Mouse (Mus musculus): ENCODE measurements at regions not wholly inside any gene's neighbourhood (a gene's known extent, or its start where the extent isn't known, plus 50 kb on each side); places are given as distances from the start of the nearest gene placed in this dataset.
"Not testable (repeated sequence)": the region's sequence is repeated elsewhere in the genome, so short reads cannot be mapped to it uniquely, and the experiment has no call there.

GRCm38 (mm10) chr5:117040878-117041277 lies 75.0 kb downstream of the Suds3 start:
- no peak for DNase-seq

DNA sequence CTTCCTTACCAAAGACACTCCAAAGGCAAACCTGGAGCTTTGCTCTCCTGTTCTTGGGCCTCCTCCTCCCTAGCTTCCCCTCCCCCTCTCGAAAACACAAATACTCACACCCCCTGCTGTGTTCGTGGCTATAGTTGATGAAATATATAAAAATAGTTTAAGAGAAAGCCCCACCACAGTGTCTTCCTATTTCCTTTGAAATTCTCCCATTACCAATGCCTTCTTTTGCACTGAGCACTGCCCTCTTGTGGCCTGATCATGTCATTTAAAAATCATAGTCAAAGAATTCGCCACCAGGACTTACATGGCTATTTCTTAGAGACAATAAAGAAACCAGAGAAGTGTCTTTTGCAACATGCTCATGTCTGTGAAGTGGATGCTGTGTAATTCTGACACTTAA lies 78.7 kb downstream of the Suds3 start:
- peak; percentile 47 for DNase-seq

DNA sequence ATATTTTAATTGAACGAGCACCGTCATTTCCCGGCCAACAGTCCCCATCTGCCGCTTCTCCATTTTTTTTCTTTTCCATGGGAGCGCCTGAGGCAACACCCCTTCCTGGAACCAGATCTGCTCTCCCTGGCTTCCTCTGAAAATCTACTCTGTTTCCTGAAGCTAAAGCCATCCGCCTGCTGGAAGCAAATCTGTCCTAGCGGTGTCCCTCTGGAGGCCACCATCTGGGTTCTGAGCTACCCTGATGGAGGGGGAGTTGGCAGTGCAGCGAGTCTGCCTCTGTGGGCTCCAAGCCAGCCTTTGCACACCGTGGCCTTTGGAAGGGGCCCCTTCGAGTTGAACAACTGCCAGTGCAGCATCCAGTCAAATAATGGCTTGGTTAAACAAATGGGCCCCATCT lies 83.8 kb downstream of the Suds3 start:
- DNase-seq: no peak

DNA sequence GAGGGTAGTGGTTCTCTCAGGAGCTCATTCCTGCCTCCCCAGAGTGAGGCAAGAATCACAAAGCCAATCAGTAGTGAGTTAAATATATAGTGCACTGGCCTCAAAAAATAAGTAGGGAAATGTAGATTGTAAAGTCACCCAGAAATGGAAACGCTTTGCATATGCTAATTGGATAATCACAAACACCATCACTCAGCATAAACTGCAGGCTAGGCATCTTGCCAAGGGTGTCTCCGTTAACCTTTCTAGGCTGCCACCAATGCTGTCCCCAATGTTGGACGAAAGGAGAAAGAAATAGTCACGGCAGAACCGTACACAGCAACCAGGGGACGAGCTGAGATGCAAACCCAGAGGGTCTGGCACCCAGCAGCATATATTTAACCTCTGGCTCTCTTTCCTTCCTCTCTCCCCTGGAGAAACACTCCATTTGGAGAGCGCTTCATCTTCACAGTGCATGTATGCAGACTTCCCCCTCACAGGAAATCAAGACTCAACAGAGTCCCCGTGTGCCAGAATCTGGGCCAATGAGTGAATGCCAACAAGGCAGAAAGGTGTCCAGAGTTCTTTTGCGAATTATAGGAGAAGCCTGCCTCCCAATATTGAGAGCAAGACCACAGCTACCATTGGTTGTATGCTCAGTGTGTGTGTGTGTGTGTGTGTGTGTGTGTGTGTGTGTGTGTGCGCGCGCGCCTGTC lies 90.1 kb downstream of the Suds3 start:
- DNase-seq: no peak

DNA sequence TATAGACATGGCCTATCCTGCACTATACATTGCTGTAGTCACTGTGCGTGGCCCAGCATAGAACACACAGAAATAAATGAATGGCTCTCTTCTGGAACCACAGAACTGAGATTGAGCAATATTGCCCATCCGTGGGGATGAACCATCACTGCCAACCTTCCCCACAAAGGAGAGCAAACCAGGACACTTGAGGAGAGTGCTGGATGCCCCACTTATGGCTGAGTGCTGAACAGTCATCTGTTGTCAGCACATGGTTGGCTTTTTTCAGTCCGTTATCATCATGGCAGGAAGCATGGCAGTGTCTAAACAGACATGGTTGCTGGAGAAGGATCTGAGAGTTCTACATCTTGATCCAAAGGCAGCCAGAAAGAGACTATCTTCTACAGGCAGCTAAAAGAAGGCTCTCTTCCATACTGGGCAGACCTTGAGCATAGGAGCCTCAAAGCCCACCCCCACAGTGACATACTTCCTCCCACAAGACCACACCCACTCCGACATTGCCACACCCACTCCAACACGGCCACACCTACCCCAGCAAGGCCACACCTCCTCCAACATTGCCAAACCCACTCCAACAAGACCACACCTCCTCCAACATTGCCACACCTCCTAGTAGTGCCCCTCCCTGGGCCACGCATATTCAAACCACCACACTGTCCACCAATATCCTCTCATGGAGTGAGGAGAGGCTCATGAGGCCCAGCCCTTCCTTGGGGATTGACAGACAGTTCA lies 97.3 kb downstream of the Suds3 start:
- no peak for DNase-seq

DNA sequence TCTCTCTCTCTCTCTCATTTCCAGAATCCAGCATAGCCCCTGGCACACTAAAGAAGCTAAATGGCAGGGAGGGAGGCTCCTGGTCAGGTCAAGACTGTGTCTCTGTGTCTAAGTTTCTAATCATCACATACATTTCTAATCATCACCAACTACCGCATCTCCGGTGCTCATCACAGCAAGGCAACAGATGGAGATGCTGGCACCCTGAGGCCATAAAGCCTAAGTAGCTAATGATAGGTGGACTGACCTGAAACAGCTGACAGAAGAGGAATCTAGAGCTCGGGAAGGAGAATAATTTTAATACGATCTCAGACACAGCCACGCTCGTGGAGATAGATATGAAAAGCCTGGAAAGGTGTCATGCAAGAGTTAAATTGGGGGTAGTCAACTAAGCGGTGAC lies 104.8 kb downstream of the Suds3 start:
- DNase-seq: no peak

DNA sequence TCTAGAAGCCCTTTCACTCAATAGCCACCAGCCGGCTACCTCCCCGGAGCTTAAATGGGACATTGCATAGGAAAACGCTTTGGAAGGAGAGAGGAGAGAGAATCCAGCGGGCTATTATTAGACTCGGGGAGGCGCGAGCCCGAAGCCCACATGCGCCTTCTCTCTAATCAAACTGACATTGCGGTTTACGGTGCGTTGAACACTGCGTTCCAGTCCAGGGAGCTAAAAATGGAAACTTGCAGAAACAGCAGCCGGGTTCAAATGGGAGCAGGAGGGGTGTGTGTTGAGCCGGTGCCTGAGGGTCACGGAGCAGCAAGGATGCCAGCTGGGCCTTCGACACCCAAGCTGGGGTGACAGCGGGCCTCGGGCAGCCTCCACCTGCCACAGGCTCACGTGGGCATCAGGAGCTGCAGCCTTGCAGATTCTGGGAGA lies 115.1 kb downstream of the Suds3 start:
- DNase-seq: peak; percentile 10 to 14

GRCm38 (mm10) chr5:116994508-116994907 lies 121.4 kb downstream of the Suds3 start:
- DNase-seq: no peak

- DNase-seq: no peak
Measured at GRCm38 (mm10) chr5:116993674-116994073, 122.2 kb downstream of the Suds3 start.

- DNase-seq: no peak
Measured at GRCm38 (mm10) chr5:116991461-116991860, 124.5 kb downstream of the Suds3 start.

DNA sequence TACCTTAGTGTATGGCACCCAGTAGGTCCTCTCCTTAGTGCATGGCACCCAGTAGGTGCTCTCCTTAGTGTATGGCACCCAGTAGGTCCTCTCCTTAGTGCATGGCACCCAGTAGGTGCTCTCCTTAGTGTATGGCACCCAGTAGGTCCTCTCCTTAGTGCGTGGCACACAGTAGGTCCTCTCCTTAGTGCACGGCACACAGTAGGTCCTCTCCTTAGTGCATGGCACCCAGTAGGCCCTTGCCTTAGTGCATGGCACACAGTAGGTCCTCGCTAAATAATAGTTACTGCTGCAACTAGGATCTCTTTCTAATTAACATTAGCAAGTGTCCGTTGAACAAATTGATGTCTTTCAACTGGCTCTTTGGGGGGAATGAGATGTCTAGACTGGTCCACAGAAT lies 144.4 kb downstream of the Suds3 start:
- not testable (repeated sequence) for DNase-seq

- DNase-seq: no peak
Measured at GRCm38 (mm10) chr5:116964171-116964570, 151.7 kb downstream of the Suds3 start.

- DNase-seq: no peak
Measured at GRCm38 (mm10) chr5:116963106-116963505, 152.8 kb downstream of the Suds3 start.

GRCm38 (mm10) chr5:116960041-116960440 lies 155.9 kb downstream of the Suds3 start:
- DNase-seq: peak in 1 of 2 experiments; percentile 1

GRCm38 (mm10) chr5:116958141-116958540 lies 157.8 kb downstream of the Suds3 start:
- DNase-seq: no peak

DNA sequence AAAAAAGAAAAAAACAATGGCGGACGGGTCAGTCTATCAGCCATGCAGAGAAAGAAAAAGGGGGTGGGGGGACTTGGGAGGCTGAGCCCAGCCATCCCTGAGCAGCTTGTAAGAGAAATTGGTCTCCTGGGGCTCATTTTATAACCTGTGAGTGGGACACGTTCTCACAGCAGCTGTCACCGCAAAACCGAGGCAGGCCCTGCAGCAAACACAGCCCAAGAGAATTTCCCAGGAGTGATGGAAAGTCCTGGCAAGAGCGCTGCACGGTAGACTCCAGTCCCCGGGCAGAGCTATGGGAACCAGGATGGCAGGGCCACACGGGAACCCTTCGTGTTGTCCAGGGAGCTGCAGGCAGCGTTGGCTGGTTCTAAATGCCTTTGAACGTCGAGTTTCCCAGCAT lies 159.3 kb downstream of the Suds3 start:
- no peak for DNase-seq

DNA sequence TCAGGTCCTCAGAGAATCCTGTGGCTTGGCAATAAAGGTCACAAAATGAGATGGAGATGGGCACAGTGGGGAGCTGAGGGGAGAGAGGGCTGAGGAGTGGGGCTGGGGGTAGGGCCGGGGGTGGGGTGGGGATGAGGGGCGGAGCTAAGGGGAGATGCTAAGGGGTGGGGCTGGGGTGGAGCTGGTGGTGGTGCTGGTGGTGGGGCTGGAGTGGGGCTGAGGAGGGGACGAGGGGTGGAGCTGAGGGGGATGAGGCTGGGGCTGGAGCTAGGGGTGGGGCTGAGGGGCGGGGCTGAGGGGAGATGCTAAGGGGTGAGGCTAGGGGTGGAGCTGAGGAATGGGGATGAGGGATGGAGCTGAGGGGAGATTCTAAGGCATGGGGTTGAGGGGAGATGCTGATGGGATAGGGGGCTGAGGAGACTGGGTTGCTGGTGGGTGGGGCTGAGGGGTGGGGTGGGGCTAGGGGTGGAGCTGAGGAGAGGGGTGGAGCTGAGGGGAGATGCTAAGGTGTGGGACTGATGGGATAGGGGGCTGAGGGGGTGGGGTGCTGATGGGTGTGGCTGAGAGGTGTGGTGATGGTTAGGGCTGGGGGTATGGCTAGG lies 165.5 kb downstream of the Suds3 start:
- no peak for DNase-seq

DNA sequence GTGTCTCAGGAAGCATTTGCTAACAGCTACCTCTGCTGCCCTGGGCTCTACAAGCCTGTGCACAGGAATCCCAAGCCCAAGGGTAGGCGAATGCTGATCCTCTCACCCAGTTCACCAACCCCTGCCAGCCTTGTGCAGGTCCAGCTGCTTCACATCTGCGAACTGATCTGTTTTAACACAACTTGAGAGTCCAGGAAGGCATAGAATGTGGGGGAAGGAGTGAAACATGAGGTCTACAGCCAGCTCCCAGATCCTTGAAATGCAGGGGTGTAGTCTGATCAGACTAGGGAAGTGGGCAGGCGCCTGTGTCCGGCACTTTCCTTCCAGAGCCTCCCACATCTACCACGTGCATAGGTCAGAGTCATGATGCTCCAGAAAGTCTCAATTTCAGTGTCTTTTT lies 181.3 kb downstream of the Suds3 start:
- DNase-seq: no peak

GRCm38 (mm10) chr5:116934151-116934550 lies 181.8 kb downstream of the Suds3 start:
- DNase-seq: no peak

GRCm38 (mm10) chr5:116933105-116933504 lies 182.8 kb downstream of the Suds3 start:
- DNase-seq: no peak

DNA sequence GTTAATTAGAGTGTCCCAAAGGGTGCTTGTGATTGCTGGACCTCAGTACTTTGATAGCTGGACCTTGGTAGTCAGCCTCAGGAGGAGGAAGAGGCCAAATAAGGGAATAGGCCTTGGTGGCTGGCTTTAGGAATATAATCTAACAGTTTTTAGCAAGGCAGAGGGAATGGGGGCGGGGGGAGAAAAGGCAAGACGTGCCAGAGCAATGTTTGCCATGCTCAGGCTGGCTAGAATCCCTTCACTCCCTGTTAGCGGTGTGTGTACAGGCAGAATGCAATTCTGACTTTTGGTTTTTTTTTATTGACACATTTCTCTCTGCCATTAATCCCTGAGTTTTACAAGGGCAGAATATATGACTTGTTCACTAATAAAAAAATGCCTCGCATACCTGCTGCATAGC lies 192.2 kb downstream of the Suds3 start:
- no peak for DNase-seq

- no peak for DNase-seq
Measured at GRCm38 (mm10) chr5:116922059-116922671, 193.7 kb downstream of the Suds3 start.

DNA sequence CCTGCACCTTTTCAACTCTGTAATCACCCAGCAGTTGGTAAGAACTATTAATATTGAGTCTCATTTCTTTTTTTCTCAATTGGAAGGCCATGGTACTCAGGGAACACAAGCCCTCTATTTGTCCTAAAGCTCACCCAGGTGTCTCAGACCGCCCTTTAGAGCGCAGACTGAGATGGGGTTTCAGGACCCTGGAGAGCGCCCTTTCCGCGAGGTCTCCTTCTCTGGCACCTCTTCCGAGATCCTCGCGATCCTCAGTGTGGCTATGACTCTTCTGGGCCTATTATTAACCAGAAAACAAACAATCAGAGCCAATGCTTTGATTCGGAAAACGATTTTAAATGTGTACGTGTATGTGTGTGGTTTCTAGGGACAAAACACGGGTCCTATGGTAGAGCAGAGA lies 201.0 kb downstream of the Suds3 start:
- peak; percentile 75 to 77 for DNase-seq

DNA sequence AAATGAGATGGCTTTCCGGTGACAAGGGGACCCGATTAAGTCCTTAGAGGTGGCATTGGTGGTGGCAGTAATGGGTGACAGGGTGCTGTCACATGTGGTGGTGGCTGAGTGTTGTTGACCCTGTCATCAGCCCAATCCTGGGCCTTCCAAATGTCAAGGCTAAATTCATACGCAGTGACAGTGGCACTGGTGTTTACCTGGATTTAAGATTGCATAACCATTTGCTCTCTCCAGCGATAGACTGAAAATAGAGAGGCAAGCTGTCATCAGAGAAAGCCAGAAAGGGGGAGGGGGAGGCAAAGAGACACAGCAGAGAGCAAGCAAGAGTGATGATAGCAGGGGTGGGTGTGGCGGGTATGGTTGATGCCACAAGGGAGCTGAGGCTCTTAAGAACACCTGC lies 215.1 kb downstream of the Suds3 start:
- DNase-seq: no peak

Measured in kidney, postnatal 4 days (tissue).